Mouse (Mus musculus): ENCODE measurements around the gene Mdm1. TPM values are rescaled to one million over a fixed set of nuclear protein-coding genes. Genes with fewer than 3 reads are reported as not detected.

The Mdm1 gene
- polyA plus RNA-seq (2016; fragmentation: Nextera tagmentation; extraction: Ambion mirVana), result 58.2 and 58.9 TPM in 2 replicates

- Histone ChIP-seq H3K27me3 (ENCODE audit: poor library complexity, severe bottlenecking) (peaks cover 5% of the 10 kb centered on the region; the same call in 1 of the 2 replicates), H3K4me1 (peaks cover 19% of the 10 kb centered on the region), H3K4me3 (peak within 1 kb of the TSS; percentile 93), H3K27ac (peak within 1 kb of the TSS; percentile 90), H3K36me3 (replicated peaks) (peaks cover 28% of the 10 kb centered on the region), H3K9me3 (no peaks in the 10 kb centered on the region)
- 6% methylated on average over 47 of the region's 47 CpGs for WGBS
- peak; percentile 97 for DNase-seq (ENCODE audit: extremely low spot score, low spot score)
Observed at GRCm38 (mm10) chr10:118141018-118141883, at the start of gene Mdm1. Gene Mdm1, plus strand, starts transcription at chr10:118141811.

GRCm38 (mm10) chr10:118092745-118093144, 48.9 kb upstream of the Mdm1 start:
- Histone ChIP-seq H3K4me3 (no peak overlapping the region), H3K27ac (no peak overlapping the region), H3K36me3 (replicated peaks) (no peaks in the 10 kb centered on the region), H3K4me1 (peaks cover 24% of the 10 kb centered on the region), H3K27me3 (ENCODE audit: poor library complexity, severe bottlenecking) (no peaks in the 10 kb centered on the region), H3K9me3 (no peaks in the 10 kb centered on the region)
- 92% methylated on average over 6 of the region's 6 CpGs for WGBS
- no peak for DNase-seq (ENCODE audit: extremely low spot score, low spot score)

GRCm38 (mm10) chr10:118093728-118094127, 47.9 kb upstream of the Mdm1 start:
- 78% methylated on average over 9 of the region's 9 CpGs for WGBS
- Histone ChIP-seq H3K4me3 (no peak overlapping the region), H3K4me1 (peaks cover 15% of the 10 kb centered on the region), H3K27me3 (ENCODE audit: poor library complexity, severe bottlenecking) (no peaks in the 10 kb centered on the region), H3K27ac (no peak overlapping the region), H3K36me3 (replicated peaks) (no peaks in the 10 kb centered on the region), H3K9me3 (no peaks in the 10 kb centered on the region)
- no peak for DNase-seq (ENCODE audit: extremely low spot score, low spot score)

- H3K9me3 ChIP-seq, result no peaks in the 10 kb centered on the region
- 82% methylated on average over 4 of the region's 4 CpGs for WGBS
- no peak overlapping the region for H3K4me3 ChIP-seq
- no peaks in the 10 kb centered on the region for H3K36me3 ChIP-seq (replicated peaks)
- no peaks in the 10 kb centered on the region for H3K27me3 ChIP-seq (ENCODE audit: poor library complexity, severe bottlenecking)
- H3K4me1 ChIP-seq, result peaks cover 15% of the 10 kb centered on the region
- no peak overlapping the region for H3K27ac ChIP-seq
- DNase-seq (ENCODE audit: extremely low spot score, low spot score), result no peak
Observed at GRCm38 (mm10) chr10:118094853-118095252, 46.8 kb upstream of the Mdm1 start.

- no peaks in the 10 kb centered on the region for H3K27me3 ChIP-seq (ENCODE audit: poor library complexity, severe bottlenecking)
- DNase-seq (ENCODE audit: extremely low spot score, low spot score), result no peak
- H3K4me3 ChIP-seq, result no peak overlapping the region
- 89% methylated on average over 6 of the region's 6 CpGs for WGBS
- H3K4me1 ChIP-seq, result peaks cover 15% of the 10 kb centered on the region
- H3K27ac ChIP-seq, result no peak overlapping the region
- no peaks in the 10 kb centered on the region for H3K36me3 ChIP-seq (replicated peaks)
- H3K9me3 ChIP-seq, result no peaks in the 10 kb centered on the region
Observed at GRCm38 (mm10) chr10:118096223-118096622, 45.4 kb upstream of the Mdm1 start.

GRCm38 (mm10) chr10:118097898-118098297, 43.7 kb upstream of the Mdm1 start:
- no peaks in the 10 kb centered on the region for H3K9me3 ChIP-seq
- H3K4me3 ChIP-seq, result no peak overlapping the region
- peaks cover 9% of the 10 kb centered on the region for H3K4me1 ChIP-seq
- no peaks in the 10 kb centered on the region for H3K36me3 ChIP-seq (replicated peaks)
- no peaks in the 10 kb centered on the region for H3K27me3 ChIP-seq (ENCODE audit: poor library complexity, severe bottlenecking)
- no peak for DNase-seq (ENCODE audit: extremely low spot score, low spot score)
- WGBS, result 83% methylated on average over 3 of the region's 3 CpGs
- H3K27ac ChIP-seq, result no peak overlapping the region

- Histone ChIP-seq H3K36me3 (replicated peaks) (no peaks in the 10 kb centered on the region), H3K4me3 (no peak overlapping the region), H3K9me3 (no peaks in the 10 kb centered on the region), H3K27ac (no peak overlapping the region), H3K27me3 (ENCODE audit: poor library complexity, severe bottlenecking) (peaks cover 7% of the 10 kb centered on the region; the same call in 1 of the 2 replicates), H3K4me1 (peaks cover 13% of the 10 kb centered on the region)
- DNase-seq (ENCODE audit: extremely low spot score, low spot score), result no peak
- 76% methylated on average over 5 of the region's 5 CpGs for WGBS
Observed at GRCm38 (mm10) chr10:118100570-118100969, 41.0 kb upstream of the Mdm1 start.

GRCm38 (mm10) chr10:118101056-118101455, 40.6 kb upstream of the Mdm1 start:
- DNase-seq (ENCODE audit: extremely low spot score, low spot score), result no peak
- H3K4me3 ChIP-seq, result no peak overlapping the region
- H3K27me3 ChIP-seq (ENCODE audit: poor library complexity, severe bottlenecking), result peaks cover 7% of the 10 kb centered on the region; the same call in 1 of the 2 replicates
- no peak overlapping the region for H3K27ac ChIP-seq
- H3K4me1 ChIP-seq, result peaks cover 13% of the 10 kb centered on the region
- no peaks in the 10 kb centered on the region for H3K9me3 ChIP-seq
- 80% methylated on average over 2 of the region's 2 CpGs for WGBS
- no peaks in the 10 kb centered on the region for H3K36me3 ChIP-seq (replicated peaks)

GRCm38 (mm10) chr10:118103020-118103666, 38.5 kb upstream of the Mdm1 start:
- peak; percentile 74 for DNase-seq (ENCODE audit: extremely low spot score, low spot score)
- H3K4me1 ChIP-seq, result peaks cover 13% of the 10 kb centered on the region
- whole genome bisulfite sequencing, result 3% methylated on average over 20 of the region's 20 CpGs
- H3K27ac ChIP-seq, result peak overlapping the region; percentile 77
- H3K36me3 ChIP-seq (replicated peaks), result no peaks in the 10 kb centered on the region
- H3K4me3 ChIP-seq, result peak overlapping the region; percentile 53
- H3K27me3 ChIP-seq (ENCODE audit: poor library complexity, severe bottlenecking), result peaks cover 7% of the 10 kb centered on the region; the same call in 1 of the 2 replicates
- no peaks in the 10 kb centered on the region for H3K9me3 ChIP-seq

GRCm38 (mm10) chr10:118103906-118104305, 37.7 kb upstream of the Mdm1 start:
- WGBS, result 86% methylated on average over 10 of the region's 10 CpGs
- H3K4me1 ChIP-seq, result peaks cover 13% of the 10 kb centered on the region
- no peak overlapping the region for H3K4me3 ChIP-seq
- no peaks in the 10 kb centered on the region for H3K36me3 ChIP-seq (replicated peaks)
- no peak for DNase-seq (ENCODE audit: extremely low spot score, low spot score)
- no peak overlapping the region for H3K27ac ChIP-seq
- peaks cover 7% of the 10 kb centered on the region; the same call in 1 of the 2 replicates for H3K27me3 ChIP-seq (ENCODE audit: poor library complexity, severe bottlenecking)
- H3K9me3 ChIP-seq, result no peaks in the 10 kb centered on the region

- peaks cover 27% of the 10 kb centered on the region for H3K4me1 ChIP-seq
- peaks cover 7% of the 10 kb centered on the region; the same call in 1 of the 2 replicates for H3K27me3 ChIP-seq (ENCODE audit: poor library complexity, severe bottlenecking)
- H3K4me3 ChIP-seq, result no peak overlapping the region
- no peaks in the 10 kb centered on the region for H3K36me3 ChIP-seq (replicated peaks)
- no peaks in the 10 kb centered on the region for H3K9me3 ChIP-seq
- H3K27ac ChIP-seq, result no peak overlapping the region
- 88% methylated on average over 9 of the region's 9 CpGs for WGBS
- no peak for DNase-seq (ENCODE audit: extremely low spot score, low spot score)
Observed at GRCm38 (mm10) chr10:118107031-118107430, 34.6 kb upstream of the Mdm1 start.

GRCm38 (mm10) chr10:118110006-118110920, 31.3 kb upstream of the Mdm1 start:
- Histone ChIP-seq H3K27ac (0 out of 2 replicates have a peak overlapping the region, but pooled peaks have one; percentile 5), H3K36me3 (replicated peaks) (no peaks in the 10 kb centered on the region), H3K9me3 (no peaks in the 10 kb centered on the region), H3K4me3 (no peak overlapping the region), H3K27me3 (ENCODE audit: poor library complexity, severe bottlenecking) (peaks cover 2% of the 10 kb centered on the region; the same call in 1 of the 2 replicates), H3K4me1 (peaks cover 25% of the 10 kb centered on the region)
- peak; percentile 21 for DNase-seq (ENCODE audit: extremely low spot score, low spot score)
- 18% methylated on average over 8 of the region's 8 CpGs for WGBS

Data from forebrain, embryonic 10.5 days (tissue).